Mouse (Mus musculus) ES-Bruce4 (cell line): ENCODE measurements around the gene Cacna2d3.

ENCODE experiments used
- CTCF ChIP-seq: IDR thresholded peaks from one replicate; pipeline ENCODE4 v1.8.1; 2011; ENCODE audit warnings: low read depth, low read length
- EP300 ChIP-seq: IDR thresholded peaks from 2 replicates; pipeline ENCODE4 v1.6.1; 2011; ENCODE audit warnings: low read depth, low read length; ENCODE audit not compliant: insufficient read depth
- POLR2A ChIP-seq: IDR thresholded peaks from one replicate; pipeline ENCODE4 v1.8.1; 2011; ENCODE audit warnings: low read length; ENCODE audit not compliant: insufficient read depth

DNA sequence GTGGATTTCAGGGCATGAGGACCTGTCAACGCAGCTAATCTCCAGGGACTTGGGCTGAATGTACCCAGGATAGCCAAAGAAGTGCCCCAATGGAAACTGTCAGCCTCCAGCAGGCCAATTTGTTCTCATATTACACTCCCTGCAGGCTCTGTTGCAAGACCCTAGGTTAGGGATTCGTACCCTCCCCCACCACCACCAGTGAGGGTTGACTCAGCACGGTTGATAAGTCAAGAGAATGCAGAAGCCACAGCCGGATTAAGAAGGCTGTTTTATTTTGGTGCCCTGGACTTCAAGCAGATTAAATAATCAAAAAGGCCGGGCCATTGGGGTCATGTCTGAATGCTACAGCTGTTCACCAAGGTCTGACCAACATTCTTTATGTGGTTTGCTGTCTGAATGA is 703.8 kb downstream of the Cacna2d3 start, which contains the start of gene Lrtm1:
- TF ChIP-seq CTCF (no peak), POLR2A (no peak), EP300 (no peak)
